Mouse (Mus musculus) stomach, embryonic 16.5 days (tissue): ENCODE measurements around the gene Fyb. TPM values are rescaled to one million over a fixed set of nuclear protein-coding genes. Genes with fewer than 3 reads are reported as not detected.

Source experiments
- ATAC-seq: fragments of 200-750 bp; cut with Nextera tagmentation; 2 replicates; pipeline ENCODE4 v1.8.0; 2017; ENCODE audit warnings: moderate number of reproducible peaks, moderate TSS enrichment; ENCODE audit not compliant: insufficient read depth, low FRiP score
- H3K27ac ChIP-seq: fragments of 300-500 bp; sonication (generic); 2 replicates; pipeline ENCODE4 v1.5.1; 2014; ENCODE audit warnings: low read length
- H3K27me3 ChIP-seq: fragments of 300-500 bp; sonication (generic); 2 replicates; pipeline ENCODE4 v1.6.1; 2014; ENCODE audit warnings: low read length, control low read depth, mixed read lengths; ENCODE audit not compliant: control insufficient read depth, insufficient read depth
- H3K36me3 ChIP-seq: fragments of 300-500 bp; sonication (generic); 2 replicates; pipeline ENCODE4 v1.6.1; 2014; ENCODE audit warnings: low read length; ENCODE audit not compliant: control insufficient read depth, insufficient read depth
- H3K4me1 ChIP-seq: fragments of 300-500 bp; sonication (generic); 2 replicates; pipeline ENCODE4 v1.6.1; 2014; ENCODE audit warnings: low read length, control low read depth, mixed read lengths; ENCODE audit not compliant: control insufficient read depth, insufficient read depth
- H3K4me2 ChIP-seq: fragments of 300-500 bp; sonication (generic); 2 replicates; pipeline ENCODE4 v1.6.1; 2014; ENCODE audit warnings: low read depth, low read length, mixed read lengths
- H3K4me3 ChIP-seq: fragments of 300-500 bp; sonication (generic); replicated peaks from 2 replicates; pipeline ENCODE4 v1.5.1; 2014; ENCODE audit warnings: mild to moderate bottlenecking, low read length
- H3K9ac ChIP-seq: fragments of 300-500 bp; sonication (generic); 2 replicates; pipeline ENCODE4 v1.6.1; 2014; ENCODE audit warnings: low read length
- H3K9me3 ChIP-seq: fragments of 300-500 bp; sonication (generic); replicated peaks from 2 replicates; pipeline ENCODE4 v1.6.1; 2016; ENCODE audit warnings: low read length, control low read depth; ENCODE audit not compliant: control insufficient read depth
- WGBS: fragments of 180-500 bp; shearing (Covaris S2); extraction: QIAGEN DNeasy Blood & Tissue Kit; methylation state at CpG from one replicate; pipeline ENCODE4 v1.1.7; 2014; 5-methylcytosine and 5-hydroxymethylcytosine counted together
- polyA plus RNA-seq: library from polyadenylated mRNA; unstranded; fragments of >200 nt; fragmentation: Nextera tagmentation; extraction: Ambion mirVana; gene quantifications from 2 replicates; pipeline ENCODE4 v1.2.1, GENCODE M21; 2015

Fyb gene
- polyA plus RNA-seq, 1 experiment from 2014 or later, result 13.8 TPM

GRCm38 (mm10) chr15:6568605-6569004 lies 46.0 kb downstream of the Fyb start:
- no peak overlapping the region for H3K4me2 ChIP-seq
- WGBS, result 86% methylated on average over 3 of the region's 3 CpGs
- no peaks in the 10 kb centered on the region for H3K27me3 ChIP-seq
- H3K36me3 ChIP-seq, result no peaks in the 10 kb centered on the region
- H3K27ac ChIP-seq, result no peak overlapping the region
- no peaks in the 10 kb centered on the region for H3K9me3 ChIP-seq
- ATAC-seq, result no peak
- no peak overlapping the region for H3K9ac ChIP-seq
- no peak overlapping the region for H3K4me3 ChIP-seq
- no peaks in the 10 kb centered on the region for H3K4me1 ChIP-seq

- ATAC-seq, result no peak
- Histone ChIP-seq H3K4me2 (no peak overlapping the region), H3K27me3 (no peaks in the 10 kb centered on the region), H3K4me3 (no peak overlapping the region), H3K4me1 (no peaks in the 10 kb centered on the region), H3K27ac (no peak overlapping the region), H3K9ac (no peak overlapping the region), H3K36me3 (no peaks in the 10 kb centered on the region), H3K9me3 (no peaks in the 10 kb centered on the region)
- WGBS, result 67% methylated on average over 5 of the region's 5 CpGs
These were observed 46.4 kb downstream of the Fyb start for GRCm38 (mm10) chr15:6569074-6569473.

GRCm38 (mm10) chr15:6570164-6570861 lies 47.7 kb downstream of the Fyb start:
- WGBS, result 85% methylated on average over 2 of the region's 2 CpGs
- Histone ChIP-seq H3K27ac (no peak overlapping the region), H3K9me3 (no peaks in the 10 kb centered on the region), H3K36me3 (no peaks in the 10 kb centered on the region), H3K4me3 (no peak overlapping the region), H3K4me2 (no peak overlapping the region), H3K9ac (no peak overlapping the region), H3K27me3 (no peaks in the 10 kb centered on the region), H3K4me1 (no peaks in the 10 kb centered on the region)
- ATAC-seq, result no peak

- Histone ChIP-seq H3K27ac (no peak overlapping the region), H3K4me2 (no peak overlapping the region), H3K9me3 (no peaks in the 10 kb centered on the region), H3K4me3 (no peak overlapping the region), H3K36me3 (no peaks in the 10 kb centered on the region), H3K9ac (no peak overlapping the region), H3K4me1 (no peaks in the 10 kb centered on the region), H3K27me3 (no peaks in the 10 kb centered on the region)
- WGBS, result 9% methylated on average over 7 of the region's 7 CpGs
- ATAC-seq, result peak; percentile 67; the same call in 1 of the 2 replicates
These were observed 48.2 kb downstream of the Fyb start for GRCm38 (mm10) chr15:6570876-6571275.

- WGBS, result 41% methylated on average over 5 of the region's 5 CpGs
- Histone ChIP-seq H3K9me3 (no peaks in the 10 kb centered on the region), H3K4me1 (no peaks in the 10 kb centered on the region), H3K4me3 (no peak overlapping the region), H3K36me3 (no peaks in the 10 kb centered on the region), H3K27ac (no peak overlapping the region), H3K27me3 (no peaks in the 10 kb centered on the region), H3K9ac (no peak overlapping the region), H3K4me2 (no peak overlapping the region)
- no peak for ATAC-seq
These were observed 51.8 kb downstream of the Fyb start for GRCm38 (mm10) chr15:6574283-6574960.

GRCm38 (mm10) chr15:6577971-6578370 lies 55.3 kb downstream of the Fyb start:
- Histone ChIP-seq H3K36me3 (no peaks in the 10 kb centered on the region), H3K4me1 (no peaks in the 10 kb centered on the region), H3K27ac (no peak overlapping the region), H3K4me2 (no peak overlapping the region), H3K9me3 (no peaks in the 10 kb centered on the region), H3K9ac (no peak overlapping the region), H3K4me3 (no peak overlapping the region), H3K27me3 (no peaks in the 10 kb centered on the region)
- 29% methylated on average over 9 of the region's 9 CpGs for WGBS
- no peak for ATAC-seq

GRCm38 (mm10) chr15:6578654-6579053 lies 56.0 kb downstream of the Fyb start:
- WGBS, result 72% methylated on average over 2 of the region's 2 CpGs
- Histone ChIP-seq H3K9ac (no peak overlapping the region), H3K9me3 (no peaks in the 10 kb centered on the region), H3K4me3 (no peak overlapping the region), H3K4me2 (peak overlapping the region; percentile 51; the same call in 1 of the 2 replicates), H3K27me3 (no peaks in the 10 kb centered on the region), H3K27ac (no peak overlapping the region), H3K36me3 (no peaks in the 10 kb centered on the region), H3K4me1 (no peaks in the 10 kb centered on the region)
- ATAC-seq, result no peak

- H3K4me2 ChIP-seq, result peak overlapping the region; percentile 51
- no peaks in the 10 kb centered on the region for H3K9me3 ChIP-seq
- no peak for ATAC-seq
- no peak overlapping the region; the same call in 1 of the 2 replicates for H3K9ac ChIP-seq
- no peak overlapping the region for H3K27ac ChIP-seq
- 34% methylated on average over 15 of the region's 15 CpGs for WGBS
- no peaks in the 10 kb centered on the region for H3K36me3 ChIP-seq
- no peaks in the 10 kb centered on the region for H3K27me3 ChIP-seq
- H3K4me1 ChIP-seq, result no peaks in the 10 kb centered on the region
- peak overlapping the region; percentile 21 for H3K4me3 ChIP-seq
These were observed 56.6 kb downstream of the Fyb start for GRCm38 (mm10) chr15:6579194-6579768.

GRCm38 (mm10) chr15:6579769-6580261 lies 57.2 kb downstream of the Fyb start:
- Histone ChIP-seq H3K27me3 (no peaks in the 10 kb centered on the region), H3K4me2 (peak overlapping the region; percentile 51; the same call in 1 of the 2 replicates), H3K4me1 (no peaks in the 10 kb centered on the region), H3K27ac (no peak overlapping the region), H3K9me3 (no peaks in the 10 kb centered on the region), H3K9ac (no peak overlapping the region), H3K4me3 (no peak overlapping the region), H3K36me3 (no peaks in the 10 kb centered on the region)
- ATAC-seq, result no peak
- WGBS, result 76% methylated on average over 11 of the region's 11 CpGs
